Mouse (Mus musculus): ENCODE data around the gene Ptrh2. TPM values are rescaled to one million over a fixed set of nuclear protein-coding genes. Genes with fewer than 3 reads are reported as not detected.

The Ptrh2 gene
- polyA plus RNA-seq, 1 experiment from 2014 or later = 19.4 TPM

DNA sequence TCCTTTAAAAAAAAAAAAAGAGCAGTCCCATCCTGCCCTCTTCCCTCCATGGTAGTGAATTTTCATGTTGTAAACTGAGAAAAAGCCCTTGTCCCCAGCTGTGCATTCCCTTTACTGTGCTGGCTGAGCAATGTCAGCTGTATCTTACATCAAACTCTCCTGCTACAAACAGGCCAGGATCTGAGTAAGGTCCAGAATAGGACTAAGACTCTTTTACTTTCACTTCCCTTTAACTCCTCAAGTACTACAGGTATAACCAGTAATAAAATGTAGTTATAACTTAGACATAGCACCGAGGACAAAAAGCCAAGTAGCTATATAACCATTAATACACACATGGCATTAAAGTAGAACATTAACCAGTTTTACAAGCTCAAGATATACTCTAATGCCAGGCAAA is 55.2 kb downstream of the Ptrh2 start:
- Histone ChIP-seq H3K27me3 (ENCODE audit: control insufficient read depth, insufficient read depth, low read length) (no peaks in the 10 kb centered on the region), H3K36me3 (ENCODE audit: control insufficient read depth, insufficient read depth, low read length) (no peaks in the 10 kb centered on the region), H3K4me1 (replicated peaks; ENCODE audit: control insufficient read depth, insufficient read depth) (no peaks in the 10 kb centered on the region), H3K4me2 (replicated peaks; ENCODE audit: low read depth) (no peak overlapping the region), H3K9ac (ENCODE audit: low read length) (no peak overlapping the region), H3K4me3 (ENCODE audit: low read depth, low read length) (no peak overlapping the region), H3K9me3 (ENCODE audit: control insufficient read depth, low read length) (no peaks in the 10 kb centered on the region), H3K27ac (replicated peaks) (no peak overlapping the region)
- 69% methylated on average over 1 of the region's 1 CpGs for WGBS
- TF ChIP-seq EP300 (optimal IDR thresholded peaks at IDR 0.05) = no peak
- TF ChIP-seq CTCF (IDR thresholded peaks at IDR 0.05; ENCODE audit: low read depth) = no peak
- ATAC-seq (ENCODE audit: low FRiP score, low TSS enrichment) = no peak
- DNase-seq (ENCODE audit: low spot score) = no peak

DNA sequence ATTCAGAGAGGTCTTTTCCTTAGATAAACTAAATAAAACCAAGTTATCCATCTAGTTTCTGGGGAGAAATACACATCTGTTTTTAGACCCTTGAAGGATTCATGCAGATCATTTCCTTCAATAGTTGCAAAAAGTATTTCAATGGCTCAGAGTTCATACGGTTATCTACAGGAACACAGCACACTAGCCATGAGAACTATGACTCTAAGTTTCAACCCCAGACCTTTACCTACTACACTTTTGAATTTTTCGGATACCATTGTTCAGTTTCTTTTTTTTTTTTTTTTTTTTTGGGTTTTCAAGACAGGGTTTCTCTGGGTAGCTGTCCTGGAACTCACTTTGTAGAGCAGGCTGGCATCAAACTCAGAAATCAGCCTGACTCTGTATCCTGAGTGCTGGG is 55.7 kb downstream of the Ptrh2 start:
- Histone ChIP-seq H3K36me3 (ENCODE audit: control insufficient read depth, insufficient read depth, low read length) (no peaks in the 10 kb centered on the region), H3K27ac (replicated peaks) (no peak overlapping the region), H3K27me3 (ENCODE audit: control insufficient read depth, insufficient read depth, low read length) (no peaks in the 10 kb centered on the region), H3K9ac (ENCODE audit: low read length) (no peak overlapping the region), H3K9me3 (ENCODE audit: control insufficient read depth, low read length) (no peaks in the 10 kb centered on the region), H3K4me3 (ENCODE audit: low read depth, low read length) (no peak overlapping the region), H3K4me1 (replicated peaks; ENCODE audit: control insufficient read depth, insufficient read depth) (no peaks in the 10 kb centered on the region), H3K4me2 (replicated peaks; ENCODE audit: low read depth) (no peak overlapping the region)
- TF ChIP-seq CTCF (IDR thresholded peaks at IDR 0.05; ENCODE audit: low read depth) (no peak), EP300 (optimal IDR thresholded peaks at IDR 0.05) (no peak)
- ATAC-seq (ENCODE audit: low FRiP score, low TSS enrichment) = no peak
- WGBS = 72% methylated on average over 2 of the region's 2 CpGs
- no peak for DNase-seq (ENCODE audit: low spot score)

DNA sequence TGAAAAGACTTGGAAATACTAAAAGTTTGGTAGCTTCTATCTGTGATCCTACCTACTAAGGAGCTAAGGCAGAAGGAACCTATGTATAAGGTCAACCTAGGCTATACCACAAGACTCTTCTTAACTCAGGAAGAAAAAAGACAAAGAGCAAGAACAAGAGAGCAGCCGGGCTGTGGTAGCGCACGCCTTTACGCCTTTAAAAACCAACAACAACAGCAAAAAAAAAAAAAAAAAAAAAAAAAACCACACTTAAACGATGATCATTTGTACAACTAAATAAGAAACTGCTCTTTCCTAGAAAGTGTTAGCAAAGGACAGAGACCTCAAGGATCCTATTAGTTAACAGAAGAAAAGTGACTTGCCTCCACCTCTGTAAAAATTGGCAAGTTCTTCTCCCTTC is 57.7 kb downstream of the Ptrh2 start:
- Histone ChIP-seq H3K9me3 (ENCODE audit: control insufficient read depth, low read length) (no peaks in the 10 kb centered on the region), H3K4me3 (ENCODE audit: low read depth, low read length) (no peak overlapping the region), H3K36me3 (ENCODE audit: control insufficient read depth, insufficient read depth, low read length) (no peaks in the 10 kb centered on the region), H3K9ac (ENCODE audit: low read length) (no peak overlapping the region), H3K27me3 (ENCODE audit: control insufficient read depth, insufficient read depth, low read length) (no peaks in the 10 kb centered on the region), H3K4me2 (replicated peaks; ENCODE audit: low read depth) (no peak overlapping the region), H3K4me1 (replicated peaks; ENCODE audit: control insufficient read depth, insufficient read depth) (peaks cover 9% of the 10 kb centered on the region; the same call in 1 of the 2 replicates), H3K27ac (replicated peaks) (no peak overlapping the region)
- ATAC-seq (ENCODE audit: low FRiP score, low TSS enrichment) = no peak
- no peak for TF ChIP-seq CTCF (IDR thresholded peaks at IDR 0.05; ENCODE audit: low read depth)
- no peak for TF ChIP-seq EP300 (optimal IDR thresholded peaks at IDR 0.05)
- DNase-seq (ENCODE audit: low spot score) = no peak
- WGBS = 96% methylated on average over 5 of the region's 5 CpGs

Other genes starting within 250 kb of the Ptrh2 start
- gene Rnft1, start 199.3 kb upstream of the Ptrh2 start, polyA plus RNA-seq (2015; fragmentation: Nextera tagmentation; extraction: Ambion mirVana) = 58.2 and 60.8 TPM in 2 replicates
- gene Rps6kb1, start 139.2 kb upstream of the Ptrh2 start, polyA plus RNA-seq (2015; fragmentation: Nextera tagmentation; extraction: Ambion mirVana) = 40.7 and 42.3 TPM in 2 replicates
- 7.6 and 7.8 TPM in 2 replicates for gene Tubd1, start 139.0 kb upstream of the Ptrh2 start, polyA plus RNA-seq (2015; fragmentation: Nextera tagmentation; extraction: Ambion mirVana)
- 162 and 181 TPM in 2 replicates for gene Vmp1, start 149 bp upstream of the Ptrh2 start, polyA plus RNA-seq (2015; fragmentation: Nextera tagmentation; extraction: Ambion mirVana)
- gene Cltc, start 73.6 kb downstream of the Ptrh2 start, polyA plus RNA-seq (2015; fragmentation: Nextera tagmentation; extraction: Ambion mirVana) = 63.8 and 64.5 TPM in 2 replicates
- 12.8 and 13.1 TPM in 2 replicates for gene Dhx40, start 123.8 kb downstream of the Ptrh2 start, polyA plus RNA-seq (2015; fragmentation: Nextera tagmentation; extraction: Ambion mirVana)

Data from stomach, postnatal 0 days (tissue).